In the genomic region with DNA sequence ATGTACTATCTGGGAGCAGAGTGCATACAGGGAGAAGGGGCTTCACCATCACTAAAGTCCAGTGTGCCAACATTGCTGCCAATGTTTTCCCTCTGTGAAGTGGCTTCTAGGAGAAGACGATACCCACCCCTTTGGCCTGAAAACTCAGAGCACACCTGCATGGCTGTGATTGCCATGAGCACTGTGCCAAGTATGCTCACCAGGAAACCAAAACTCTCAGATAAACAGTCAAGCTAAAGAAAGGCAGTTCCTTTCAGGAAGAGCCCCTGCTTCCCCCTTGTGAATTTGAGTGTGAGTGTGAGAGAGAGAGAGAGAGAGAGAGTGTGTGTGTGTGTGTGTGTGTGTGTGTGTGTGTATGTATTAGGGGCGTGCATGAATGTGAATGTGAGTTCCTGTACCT, we compare ENCODE assay signal across 15 mouse cellular contexts. TPM values are rescaled to one million over a fixed set of nuclear protein-coding genes. Genes with fewer than 3 reads are reported as not detected.
DNase-seq lines count a peak whose midpoint lies in the region; ATAC-seq and TF ChIP-seq lines count a peak whose summit lies in the region.
"Had no signal": no experiment of that assay in that cellular context is flagged by ENCODE, and none has a peak within 500 bp of the region (broad histone marks: within the 10 kb centered on the region; RNA-seq: fewer than 3 reads in every experiment).

No protein-coding gene starts in this region.

- peaks cover 11 to 39% of the 10 kb centered on the region in 2 experiments for H3K4me1 ChIP-seq in heart, embryonic 14.5 days (ENCODE audit: control insufficient read depth in 2 of 2, insufficient read depth in 2 of 2, low read length in 2 of 2)
- H3K4me1 ChIP-seq in heart, embryonic 10.5 days = peaks cover 17% of the 10 kb centered on the region
- peaks cover 76% of the 10 kb centered on the region for H3K4me1 ChIP-seq in liver, embryonic 12.5 days
- peaks cover 23% of the 10 kb centered on the region for H3K4me1 ChIP-seq in liver, embryonic 11.5 days (replicated peaks; ENCODE audit: control insufficient read depth, insufficient read depth, low read length)
- H3K4me1 ChIP-seq in bone marrow macrophage, adult 2 months (ENCODE audit: control insufficient read depth, insufficient read depth, low read length) = peaks cover 58% of the 10 kb centered on the region
- H3K4me1 ChIP-seq in limb, embryonic 15.5 days = peaks cover 18% of the 10 kb centered on the region
- H3K4me1 ChIP-seq in intestine, postnatal 0 days (replicated peaks; ENCODE audit: control insufficient read depth, insufficient read depth, low read length) = peaks cover 28% of the 10 kb centered on the region
- H3K4me1 ChIP-seq: embryonic facial prominence, embryonic 10.5 days had no signal

- peak overlapping the region; percentile 15 to 26; a peak in 2 of 4 replicates for H3K27ac ChIP-seq in heart, embryonic 14.5 days (replicated peaks in 1 of 2; ENCODE audit: control insufficient read depth in 1 of 2, insufficient read depth in 1 of 2, low read depth in 2 of 2, low read length in 2 of 2)
- no peak overlapping the region for H3K27ac ChIP-seq in heart, embryonic 10.5 days
- H3K27ac ChIP-seq in liver, embryonic 12.5 days = 0 out of 2 replicates have a peak overlapping the region, but pooled peaks have one; percentile 2
- no peak overlapping the region for H3K27ac ChIP-seq in liver, embryonic 11.5 days (ENCODE audit: low read depth, low read length)
- 0 out of 2 replicates have a peak overlapping the region, but pooled peaks have one; percentile 10 for H3K27ac ChIP-seq in bone marrow macrophage, adult 2 months (ENCODE audit: insufficient read depth, low read depth, low read length)
- 0 out of 2 replicates have a peak overlapping the region, but pooled peaks have one; percentile 27 for H3K27ac ChIP-seq in limb, embryonic 15.5 days
- no peak overlapping the region; the same call in 1 of the 2 replicates for H3K27ac ChIP-seq in intestine, postnatal 0 days (ENCODE audit: low read depth, low read length)
- H3K27ac ChIP-seq: embryonic facial prominence, embryonic 10.5 days; forebrain, embryonic 15.5 days; macrophage had no signal

- no peak overlapping the region for H3K4me2 ChIP-seq in heart, embryonic 14.5 days (ENCODE audit: low read length)
- H3K4me2 ChIP-seq in liver, embryonic 12.5 days = no peak overlapping the region
- no peak overlapping the region for H3K4me2 ChIP-seq in liver, embryonic 11.5 days
- no peak overlapping the region for H3K4me2 ChIP-seq in limb, embryonic 15.5 days
- no peak overlapping the region for H3K4me2 ChIP-seq in intestine, postnatal 0 days (replicated peaks; ENCODE audit: low read depth)
- H3K4me2 ChIP-seq: forebrain, embryonic 15.5 days had no signal

- no peak for DNase-seq in heart, embryonic 10.5 days (ENCODE audit: low spot score)
- DNase-seq in liver, embryonic 11.5 days (ENCODE audit: low spot score) = no peak
- no peak for DNase-seq in urinary bladder, postnatal 10 days (ENCODE audit: low spot score)
- DNase-seq: cerebellum, postnatal 14 days; midbrain, embryonic 14.5 days; thymus, adult 2 months had no signal

- peaks cover 16% of the 10 kb centered on the region; the same call in 1 of the 2 replicates for H3K36me3 ChIP-seq in heart, embryonic 14.5 days (ENCODE audit: control insufficient read depth, insufficient read depth, low read length)
- peaks cover 6% of the 10 kb centered on the region; the same call in 1 of the 2 replicates for H3K36me3 ChIP-seq in heart, embryonic 10.5 days
- H3K36me3 ChIP-seq in liver, embryonic 12.5 days = peaks cover 36% of the 10 kb centered on the region
- peaks cover 3% of the 10 kb centered on the region; the same call in 1 of the 2 replicates for H3K36me3 ChIP-seq in liver, embryonic 11.5 days (ENCODE audit: control insufficient read depth, insufficient read depth, low read length)
- peaks cover 13% of the 10 kb centered on the region; the same call in 1 of the 2 replicates for H3K36me3 ChIP-seq in limb, embryonic 15.5 days
- H3K36me3 ChIP-seq in intestine, postnatal 0 days (ENCODE audit: control insufficient read depth, insufficient read depth) = 0 out of 2 replicates have a peak, but pooled peaks cover 7% of the 10 kb centered on the region
- H3K36me3 ChIP-seq: forebrain, embryonic 15.5 days had no signal

- ATAC-seq in heart, embryonic 14.5 days (ENCODE audit: insufficient number of reproducible peaks, insufficient read depth, low FRiP score, low read depth) = no peak
- ATAC-seq in liver, embryonic 12.5 days = no peak
- ATAC-seq in liver, embryonic 11.5 days (replicated peaks; ENCODE audit: low FRiP score) = no peak
- ATAC-seq in limb, embryonic 15.5 days (ENCODE audit: insufficient number of reproducible peaks, low FRiP score, low TSS enrichment, low read depth) = no peak
- no peak for ATAC-seq in intestine, postnatal 0 days
- ATAC-seq: forebrain, embryonic 15.5 days had no signal

- TF ChIP-seq POLR2A in bone marrow macrophage, adult 2 months (IDR thresholded peaks at IDR 0.05; ENCODE audit: borderline replicate concordance, low read depth, low read length) = no peak

- H3K9ac ChIP-seq in heart, embryonic 14.5 days (ENCODE audit: low read length) = no peak overlapping the region
- H3K9ac ChIP-seq in liver, embryonic 12.5 days = no peak overlapping the region
- no peak overlapping the region for H3K9ac ChIP-seq in liver, embryonic 11.5 days (ENCODE audit: low read depth, low read length)
- no peak overlapping the region for H3K9ac ChIP-seq in limb, embryonic 15.5 days
- H3K9ac ChIP-seq in intestine, postnatal 0 days (ENCODE audit: low read depth, low read length) = no peak overlapping the region
- H3K9ac ChIP-seq: forebrain, embryonic 15.5 days had no signal

- H3K4me3 ChIP-seq in heart, embryonic 14.5 days (ENCODE audit: control insufficient read depth in 1 of 2, insufficient read depth in 1 of 2, low read depth in 1 of 2, low read length in 2 of 2) = no peak overlapping the region
- H3K4me3 ChIP-seq in heart, embryonic 10.5 days = no peak overlapping the region
- no peak overlapping the region for H3K4me3 ChIP-seq in liver, embryonic 12.5 days
- no peak overlapping the region for H3K4me3 ChIP-seq in liver, embryonic 11.5 days (ENCODE audit: low read depth, low read length)
- H3K4me3 ChIP-seq in bone marrow macrophage, adult 2 months (ENCODE audit: insufficient read depth, low read length) = no peak overlapping the region
- no peak overlapping the region for H3K4me3 ChIP-seq in limb, embryonic 15.5 days
- no peak overlapping the region for H3K4me3 ChIP-seq in intestine, postnatal 0 days (ENCODE audit: low read depth, low read length)
- H3K4me3 ChIP-seq: embryonic facial prominence, embryonic 10.5 days; erythroblast, embryonic 14.5 days; forebrain, embryonic 15.5 days had no signal

- no peaks in the 10 kb centered on the region for H3K27me3 ChIP-seq in heart, embryonic 14.5 days (ENCODE audit: control insufficient read depth, insufficient read depth, low read length)
- no peaks in the 10 kb centered on the region for H3K27me3 ChIP-seq in heart, embryonic 10.5 days (ENCODE audit: insufficient read depth, poor library complexity, severe bottlenecking)
- H3K27me3 ChIP-seq in liver, embryonic 12.5 days (replicated peaks) = no peaks in the 10 kb centered on the region
- no peaks in the 10 kb centered on the region for H3K27me3 ChIP-seq in liver, embryonic 11.5 days (replicated peaks; ENCODE audit: control insufficient read depth, insufficient read depth, low read length)
- no peaks in the 10 kb centered on the region for H3K27me3 ChIP-seq in limb, embryonic 15.5 days
- no peaks in the 10 kb centered on the region for H3K27me3 ChIP-seq in intestine, postnatal 0 days (replicated peaks; ENCODE audit: control insufficient read depth, insufficient read depth, low read length)
- H3K27me3 ChIP-seq: forebrain, embryonic 15.5 days had no signal

- TF ChIP-seq CTCF in bone marrow macrophage, adult 2 months (IDR thresholded peaks at IDR 0.05; ENCODE audit: low read depth, low read length) = no peak
- no peak for TF ChIP-seq CTCF in intestine, postnatal 0 days (IDR thresholded peaks at IDR 0.05; ENCODE audit: low read depth)

- WGBS in heart, embryonic 14.5 days = 49% methylated on average over 2 of the region's 2 CpGs
- 77% methylated on average over 2 of the region's 2 CpGs for WGBS in heart, embryonic 10.5 days
- 13% methylated on average over 2 of the region's 2 CpGs for WGBS in liver, embryonic 12.5 days (ENCODE audit: insufficient replicate concordance)
- WGBS in liver, embryonic 11.5 days = 43% methylated on average over 2 of the region's 2 CpGs
- WGBS in limb, embryonic 15.5 days = 77% methylated on average over 2 of the region's 2 CpGs
- WGBS in intestine, postnatal 0 days = 48% methylated on average over 2 of the region's 2 CpGs

- no peaks in the 10 kb centered on the region for H3K9me3 ChIP-seq in heart, embryonic 14.5 days (ENCODE audit: control insufficient read depth, low read length)
- H3K9me3 ChIP-seq in heart, embryonic 10.5 days = no peaks in the 10 kb centered on the region
- H3K9me3 ChIP-seq in liver, embryonic 12.5 days (replicated peaks) = no peaks in the 10 kb centered on the region
- no peaks in the 10 kb centered on the region for H3K9me3 ChIP-seq in liver, embryonic 11.5 days (ENCODE audit: control insufficient read depth, low read length)
- no peaks in the 10 kb centered on the region for H3K9me3 ChIP-seq in limb, embryonic 15.5 days
- H3K9me3 ChIP-seq in intestine, postnatal 0 days (ENCODE audit: control insufficient read depth) = no peaks in the 10 kb centered on the region
- H3K9me3 ChIP-seq: embryonic facial prominence, embryonic 10.5 days; forebrain, embryonic 15.5 days had no signal

RNA-seq across cellular contexts. Expression of a gene that starts 40.5 kb away (rescaled TPM):
- polyA plus RNA-seq in heart, embryonic 14.5 days (2014; fragmentation: Nextera tagmentation; extraction: Ambion mirVana) = 22.3 and 22.5 TPM in 2 replicates
- polyA plus RNA-seq in heart, embryonic 10.5 days (2016; fragmentation: Nextera tagmentation; extraction: Ambion mirVana) = 14.9 and 16.5 TPM in 2 replicates
- 15.0 and 15.9 TPM in 2 replicates for polyA plus RNA-seq in liver, embryonic 12.5 days (2016; fragmentation: Nextera tagmentation; extraction: Ambion mirVana)
- 21.5 and 21.7 TPM in 2 replicates for polyA plus RNA-seq in liver, embryonic 11.5 days (2014; fragmentation: Nextera tagmentation; extraction: Ambion mirVana)
- polyA plus RNA-seq in bone marrow macrophage, adult 2 months (2012; ENCODE audit: insufficient read depth, insufficient read length, missing spikeins) = 144 and 157 TPM in 2 replicates
- polyA plus RNA-seq in limb, embryonic 15.5 days (2015; fragmentation: Nextera tagmentation; extraction: Ambion mirVana) = 18.4 and 19.7 TPM in 2 replicates
- polyA plus RNA-seq in intestine, postnatal 0 days (2015; fragmentation: Nextera tagmentation; extraction: Ambion mirVana) = 16.9 and 17.6 TPM in 2 replicates

Comparison
In these comparisons a context has a peak if more than half of its experiments do, and no peak if none do; other contexts are left out.
1. H3K27ac ChIP-seq: peak in heart, embryonic 14.5 days (2 of 2), liver, embryonic 12.5 days (single experiment), bone marrow macrophage, adult 2 months (single experiment) and limb, embryonic 15.5 days (single experiment); none in heart, embryonic 10.5 days (single experiment), liver, embryonic 11.5 days (single experiment) and intestine, postnatal 0 days (single experiment).